Mouse (Mus musculus) megakaryocyte-erythroid progenitor cell, adult 5-6 weeks (primary cell): Measurements from ENCODE around the gene Il27ra. TPM values are rescaled to one million over a fixed set of nuclear protein-coding genes. Genes with fewer than 3 reads are reported as not detected.
"Not testable (repeated sequence)": the region's sequence is repeated elsewhere in the genome, so short reads cannot be mapped to it uniquely, and the experiment has no call there.

Experiments used
- ATAC-seq: replicated peaks from 2 replicates; pipeline ENCODE4 v1.8.0; 2016; ENCODE audit warnings: mild to moderate bottlenecking, inconsistent platforms; ENCODE audit not compliant: severe bottlenecking, poor library complexity, low FRiP score, low TSS enrichment
- total RNA-seq, 2 experiments: library from RNA; stranded (forward) in 1 of 2; stranded (reverse) in 1 of 2; fragments of 200-1000, 215-1000 nt in 1 of 2; fragments of >200 nt in 1 of 2; fragmentation: Nextera tagmentation in 1 of 2; gene quantifications; 2 replicates each; pipeline ENCODE4 v1.2.3; 2014 to 2017

Il27ra gene
- total RNA-seq, 2 experiments from 2014 or later = 4.5 to 24.2 TPM

DNA sequence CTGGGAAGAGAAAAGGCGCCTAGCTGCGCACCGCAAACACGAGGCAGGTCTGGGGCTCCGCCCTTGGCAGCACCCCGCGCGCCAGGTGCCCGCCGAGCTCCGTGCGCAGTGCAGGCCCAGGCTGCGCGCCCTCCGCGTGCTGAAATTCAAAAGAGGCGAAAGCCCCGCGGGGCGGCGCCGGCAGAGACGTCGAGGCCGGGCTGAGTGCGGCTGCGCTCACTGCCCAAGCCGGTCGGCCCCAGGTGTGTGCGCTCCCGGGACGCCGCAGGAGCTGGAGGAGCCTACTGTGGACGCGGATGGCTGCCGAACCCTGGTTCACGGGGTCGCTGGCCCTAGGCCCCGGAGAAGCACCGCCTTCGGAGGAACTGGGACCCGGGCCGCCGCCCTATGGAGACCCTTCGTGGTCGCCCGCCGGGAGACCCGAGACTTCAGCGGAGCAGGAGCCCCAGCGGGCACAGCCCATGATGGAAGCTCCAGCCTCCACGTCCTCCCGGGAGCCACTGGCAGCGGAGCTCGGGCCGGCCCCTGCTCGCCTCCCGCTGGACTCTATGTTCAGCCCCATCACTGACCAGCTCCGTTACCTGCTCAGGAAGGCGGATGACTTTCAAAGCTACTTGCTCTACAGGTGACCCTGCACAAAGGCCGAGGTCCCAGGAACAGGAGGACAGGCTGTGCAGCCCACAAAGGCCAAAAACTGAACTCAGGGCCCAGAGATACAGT lies 40.9 kb downstream of the Il27ra start, which contains the start of gene 1700067K01Rik:
TSS of gene 1700067K01Rik (plus strand) at position 222 of the 720 bp plus-strand sequence.
- no peak for ATAC-seq

GRCm38 (mm10) chr8:83999825-84000224 lies 42.6 kb downstream of the Il27ra start:
- no peak for ATAC-seq

- no peak for ATAC-seq
Measured at GRCm38 (mm10) chr8:83999057-83999705, 43.2 kb downstream of the Il27ra start.

DNA sequence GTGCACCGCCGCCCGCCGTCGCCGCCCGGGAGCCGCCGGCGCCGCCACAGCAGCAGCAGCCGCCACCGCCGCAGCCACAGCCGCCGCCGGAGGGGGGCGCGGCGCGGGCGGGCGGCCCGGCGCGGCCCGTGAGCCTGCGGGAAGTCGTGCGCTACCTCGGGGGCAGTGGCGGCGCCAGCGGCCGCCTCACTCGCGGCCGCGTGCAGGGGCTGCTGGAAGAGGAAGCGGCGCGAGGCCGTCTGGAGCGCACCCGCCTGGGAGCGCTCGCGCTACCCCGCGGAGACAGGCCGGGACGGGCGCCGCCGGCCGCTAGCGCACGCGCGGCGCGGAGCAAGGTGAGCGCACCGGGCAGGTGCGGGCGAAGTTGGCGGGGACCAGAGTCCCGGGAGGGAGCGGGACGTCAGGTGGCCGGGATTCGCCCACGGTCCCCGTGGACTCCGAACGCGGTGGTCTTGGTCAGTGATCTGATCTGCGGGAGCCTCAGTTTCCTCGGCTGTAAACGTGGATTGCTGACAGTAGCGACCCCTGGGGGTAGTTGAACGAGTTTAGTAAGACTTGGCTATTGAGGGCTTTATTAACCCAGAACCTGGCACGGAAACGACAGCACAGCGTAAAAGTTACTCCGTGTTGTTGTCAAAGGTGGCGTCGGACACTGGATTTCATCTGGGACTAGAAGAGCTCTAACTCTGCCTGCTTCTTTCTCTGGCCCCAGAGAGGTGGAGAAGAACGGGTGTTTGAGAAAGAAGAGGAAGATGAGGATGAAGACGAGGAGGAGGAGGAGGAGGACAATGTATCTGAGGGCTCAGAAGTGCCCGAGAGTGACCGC lies 43.9 kb downstream of the Il27ra start:
- 0 out of 2 replicates have a peak, but pooled peaks have one; percentile 27 for ATAC-seq

- no peak for ATAC-seq
Measured at GRCm38 (mm10) chr8:83997511-83998141, 44.8 kb downstream of the Il27ra start, which contains the start of gene Samd1. Gene Samd1, plus strand, starts transcription at chr8:83997672.

GRCm38 (mm10) chr8:83996567-83997505 lies 45.6 kb downstream of the Il27ra start:
- ATAC-seq = peak; percentile 70

DNA sequence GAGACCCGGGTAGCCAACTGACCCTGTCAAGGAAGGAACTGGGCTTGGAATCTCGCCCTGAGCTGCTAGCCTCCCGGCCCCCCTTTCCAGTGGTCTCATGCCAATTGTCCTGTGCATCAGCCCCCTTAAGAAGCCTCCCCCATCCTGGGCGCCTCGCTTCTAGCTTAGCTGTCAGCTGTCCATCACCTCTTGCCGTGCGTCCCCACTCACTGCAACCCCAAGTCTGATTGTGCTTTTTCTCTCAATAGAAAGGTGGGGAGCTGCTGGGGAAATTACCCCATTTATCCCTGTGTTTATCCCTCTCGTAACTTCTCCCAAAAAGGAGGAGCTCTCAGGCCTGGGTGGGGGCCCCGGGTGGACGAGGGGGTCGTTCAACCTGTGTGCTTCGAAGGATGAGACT lies 46.4 kb downstream of the Il27ra start:
- no peak for ATAC-seq

GRCm38 (mm10) chr8:83994030-83994429 lies 48.4 kb downstream of the Il27ra start:
- no peak for ATAC-seq

DNA sequence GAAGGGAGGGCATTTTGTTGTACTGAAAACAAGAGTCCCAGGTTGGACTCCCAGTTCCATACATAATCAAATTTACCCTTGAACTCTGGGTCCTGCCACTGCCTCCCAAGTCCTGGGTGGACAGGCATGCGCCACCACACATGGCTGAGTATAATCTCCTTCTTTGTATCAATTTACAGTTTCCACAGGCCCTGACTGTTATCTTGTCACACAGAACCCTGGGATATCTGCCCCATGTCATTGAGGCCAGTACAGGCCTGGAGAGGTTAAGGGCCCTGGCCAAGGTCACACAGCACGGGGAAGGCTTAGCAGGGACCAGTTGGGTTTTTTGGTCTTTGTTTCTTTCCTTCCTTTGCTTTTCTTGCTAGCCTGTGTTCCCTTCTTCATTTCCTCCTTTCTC lies 49.9 kb downstream of the Il27ra start:
- peak; percentile 57 for ATAC-seq

GRCm38 (mm10) chr8:83990170-83990569 lies 52.2 kb downstream of the Il27ra start:
- no peak for ATAC-seq

DNA sequence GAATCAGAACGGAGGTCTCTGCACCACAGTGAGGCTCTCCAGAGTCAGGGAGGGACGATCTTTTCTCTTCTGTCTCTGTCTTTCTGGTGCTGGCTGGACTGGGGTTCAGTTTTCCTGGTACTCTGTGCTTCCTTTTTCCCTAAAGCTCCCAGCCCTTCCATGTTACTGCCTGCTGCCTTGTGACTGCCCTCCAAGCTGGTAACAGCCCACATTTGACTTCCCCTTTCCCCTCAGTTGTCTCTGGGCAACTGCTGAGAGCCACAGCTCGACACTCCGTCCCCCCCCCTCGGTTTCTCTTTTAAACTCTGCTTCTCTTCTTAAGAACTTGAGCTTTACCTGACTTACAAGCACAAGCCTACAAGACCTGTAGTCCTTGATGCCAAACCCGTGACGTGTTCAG lies 53.1 kb downstream of the Il27ra start:
- no peak for ATAC-seq

GRCm38 (mm10) chr8:83983222-83983621 lies 59.2 kb downstream of the Il27ra start:
- not testable (repeated sequence) for ATAC-seq

- ATAC-seq = peak; percentile 72
Measured at GRCm38 (mm10) chr8:83982449-83982848, 59.9 kb downstream of the Il27ra start.

- ATAC-seq = no peak
Measured at GRCm38 (mm10) chr8:83981533-83981932, 60.9 kb downstream of the Il27ra start.

- no peak for ATAC-seq
Measured at GRCm38 (mm10) chr8:83980845-83981244, 61.5 kb downstream of the Il27ra start.
